In the genomic region with DNA sequence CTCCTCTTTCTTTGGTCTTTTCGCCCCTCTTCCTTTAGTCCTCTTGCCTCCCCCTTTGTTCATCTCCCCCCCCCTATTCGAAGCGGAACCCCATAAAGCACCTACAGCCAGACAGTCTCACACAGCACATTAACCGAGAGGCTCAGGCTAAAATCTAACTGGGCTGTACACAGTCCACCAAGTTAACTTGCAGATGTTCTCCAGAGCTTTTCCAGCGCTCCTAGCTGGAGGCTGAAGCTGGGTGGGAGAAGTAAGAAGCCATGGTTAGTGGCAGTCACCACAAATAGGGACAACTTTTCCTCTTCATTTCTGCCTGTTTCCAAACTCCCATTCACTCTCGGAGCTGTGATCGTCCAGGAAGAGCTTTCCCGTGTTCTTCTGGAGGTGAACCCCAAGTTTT, we compare ENCODE assay signal across 9 mouse cellular contexts. TPM values are rescaled to one million over a fixed set of nuclear protein-coding genes. Genes with fewer than 3 reads are reported as not detected.
DNase-seq lines count a peak whose midpoint lies in the region; ATAC-seq lines count a peak whose summit lies in the region.
"Had no signal": no experiment of that assay in that cellular context is flagged by ENCODE, and none has a peak within 500 bp of the region (broad histone marks: within the 10 kb centered on the region; RNA-seq: fewer than 3 reads in every experiment).

No protein-coding gene starts in this region.

- H3K9me3 ChIP-seq in liver, embryonic 11.5 days (ENCODE audit: control insufficient read depth, low read length): no peaks in the 10 kb centered on the region
- no peaks in the 10 kb centered on the region for H3K9me3 ChIP-seq in forebrain, embryonic 16.5 days (ENCODE audit: control insufficient read depth, low read length)
- H3K9me3 ChIP-seq in limb, embryonic 10.5 days (replicated peaks): no peaks in the 10 kb centered on the region
- H3K9me3 ChIP-seq in neural tube, embryonic 14.5 days (ENCODE audit: control insufficient read depth, low read length): no peaks in the 10 kb centered on the region

- no peak for ATAC-seq in liver, embryonic 11.5 days (replicated peaks; ENCODE audit: low FRiP score)
- no peak for ATAC-seq in forebrain, embryonic 16.5 days
- ATAC-seq in neural tube, embryonic 14.5 days (ENCODE audit: low read depth): 0 out of 2 replicates have a peak, but pooled peaks have one; percentile 13

- H3K27me3 ChIP-seq in liver, embryonic 11.5 days (replicated peaks; ENCODE audit: control insufficient read depth, insufficient read depth, low read length): peaks cover 28% of the 10 kb centered on the region
- peaks cover 10% of the 10 kb centered on the region for H3K27me3 ChIP-seq in forebrain, embryonic 16.5 days (replicated peaks; ENCODE audit: control insufficient read depth, insufficient read depth, low read length)
- peaks cover 18% of the 10 kb centered on the region; the same call in 1 of the 2 replicates for H3K27me3 ChIP-seq in limb, embryonic 10.5 days (ENCODE audit: low read depth, poor library complexity, severe bottlenecking)
- H3K27me3 ChIP-seq in neural tube, embryonic 14.5 days (ENCODE audit: control insufficient read depth, insufficient read depth, low read length): peaks cover 15% of the 10 kb centered on the region

- peak overlapping the region; percentile 70 for H3K4me2 ChIP-seq in liver, embryonic 11.5 days
- peak overlapping the region; percentile 81 for H3K4me2 ChIP-seq in forebrain, embryonic 16.5 days (ENCODE audit: low read length)
- H3K4me2 ChIP-seq in neural tube, embryonic 14.5 days (ENCODE audit: low read depth, low read length): peak overlapping the region; percentile 92

- peaks cover 6% of the 10 kb centered on the region; the same call in 1 of the 2 replicates for H3K4me1 ChIP-seq in liver, embryonic 11.5 days (replicated peaks; ENCODE audit: control insufficient read depth, insufficient read depth, low read length)
- peaks cover 25% of the 10 kb centered on the region for H3K4me1 ChIP-seq in forebrain, embryonic 16.5 days (replicated peaks; ENCODE audit: control insufficient read depth, insufficient read depth, low read length)
- peaks cover 43% of the 10 kb centered on the region for H3K4me1 ChIP-seq in limb, embryonic 10.5 days
- peaks cover 9% of the 10 kb centered on the region; the same call in 1 of the 2 replicates for H3K4me1 ChIP-seq in neural tube, embryonic 14.5 days (ENCODE audit: control insufficient read depth, insufficient read depth, low read length)

- H3K4me3 ChIP-seq in liver, embryonic 11.5 days (ENCODE audit: low read depth, low read length): peak overlapping the region; percentile 44
- H3K4me3 ChIP-seq in forebrain, embryonic 16.5 days (replicated peaks; ENCODE audit: low read length): peak overlapping the region; percentile 46
- peak overlapping the region; percentile 63 for H3K4me3 ChIP-seq in limb, embryonic 10.5 days
- H3K4me3 ChIP-seq in neural tube, embryonic 14.5 days (ENCODE audit: low read depth, low read length): peak overlapping the region; percentile 38

- H3K36me3 ChIP-seq in liver, embryonic 11.5 days (ENCODE audit: control insufficient read depth, insufficient read depth, low read length): no peaks in the 10 kb centered on the region
- no peaks in the 10 kb centered on the region for H3K36me3 ChIP-seq in forebrain, embryonic 16.5 days (ENCODE audit: control insufficient read depth, insufficient read depth)
- H3K36me3 ChIP-seq in limb, embryonic 10.5 days: no peaks in the 10 kb centered on the region
- no peaks in the 10 kb centered on the region for H3K36me3 ChIP-seq in neural tube, embryonic 14.5 days (ENCODE audit: control insufficient read depth, insufficient read depth, low read length)
- H3K36me3 ChIP-seq: G1E had no signal

- no peak for DNase-seq in liver, embryonic 11.5 days (ENCODE audit: low spot score)
- no peak for DNase-seq in liver
- peak; percentile 46 for DNase-seq in limb, embryonic 10.5 days (ENCODE audit: low spot score)
- DNase-seq in right cerebral cortex, adult 18-20 months: no peak
- no peak for DNase-seq in adrenal gland, adult (ENCODE audit: inconsistent age in 2 of 2, low spot score in 1 of 2)
- no peak for DNase-seq in thymus, postnatal 14 days

- no peak overlapping the region for H3K27ac ChIP-seq in liver, embryonic 11.5 days (ENCODE audit: low read depth, low read length)
- H3K27ac ChIP-seq in forebrain, embryonic 16.5 days (ENCODE audit: low read length): no peak overlapping the region
- peak overlapping the region; percentile 82 for H3K27ac ChIP-seq in limb, embryonic 10.5 days
- no peak overlapping the region for H3K27ac ChIP-seq in neural tube, embryonic 14.5 days (ENCODE audit: low read depth, low read length)

- no peak overlapping the region for H3K9ac ChIP-seq in liver, embryonic 11.5 days (ENCODE audit: low read depth, low read length)
- no peak overlapping the region for H3K9ac ChIP-seq in forebrain, embryonic 16.5 days (replicated peaks; ENCODE audit: low read depth, low read length)
- H3K9ac ChIP-seq in neural tube, embryonic 14.5 days (replicated peaks; ENCODE audit: low read depth, low read length): no peak overlapping the region

- WGBS in liver, embryonic 11.5 days: under 1% methylated on average over 8 of the region's 8 CpGs
- 2% methylated on average over 8 of the region's 8 CpGs for WGBS in forebrain, embryonic 16.5 days
- WGBS in limb, embryonic 10.5 days: 2% methylated on average over 8 of the region's 8 CpGs
- WGBS in neural tube, embryonic 14.5 days: under 1% methylated on average over 8 of the region's 8 CpGs

RNA-seq across cellular contexts. Expression of a gene that starts 0.4 kb away (rescaled TPM):
- polyA plus RNA-seq in liver, embryonic 11.5 days (2014; fragmentation: Nextera tagmentation; extraction: Ambion mirVana): 3.1 TPM in 2 replicates
- polyA plus RNA-seq in forebrain, embryonic 16.5 days (2015; fragmentation: Nextera tagmentation; extraction: Ambion mirVana): 1.5 and 1.8 TPM in 2 replicates
- 4.0 and 6.8 TPM in 2 replicates for polyA plus RNA-seq in limb, embryonic 10.5 days (2016; fragmentation: Nextera tagmentation; extraction: Ambion mirVana)
- 0.48 and 1.9 TPM in 2 replicates for polyA plus RNA-seq in neural tube, embryonic 14.5 days (2014; fragmentation: Nextera tagmentation; extraction: Ambion mirVana)
- polyA plus RNA-seq: G1E had no signal
